Mouse (Mus musculus): ENCODE data around the gene 9230102O04Rik.

GRCm38 (mm10) chr2:9892541-9892940 lies 3.2 kb upstream of the 9230102O04Rik start:
- TF ChIP-seq CTCF (IDR thresholded peaks at IDR 0.05; ENCODE audit: borderline replicate concordance, insufficient read depth, low read length) (no peak), POLR2A (IDR thresholded peaks at IDR 0.05; ENCODE audit: low read depth, low read length) (no peak)
